Mouse (Mus musculus) adrenal gland, postnatal 4 days (tissue): Measurements from ENCODE around the gene Hist1h3e. TPM values are rescaled to one million over a fixed set of nuclear protein-coding genes. Genes with fewer than 3 reads are reported as not detected.
A peak's percentile ranks its signal among the peaks of the same experiment; 100 is the strongest.
"Not testable (repeated sequence)": the region's sequence is repeated elsewhere in the genome, so short reads cannot be mapped to it uniquely, and the experiment has no call there.

ENCODE experiments used
- DNase-seq, 2 experiments: peaks; one replicate each; pipeline ENCODE4 v3.0.0; 2021 to 2022; ENCODE audit warnings: low spot score in 2 of 2, mixed read lengths in 2 of 2
- total RNA-seq, 2 experiments: library from RNA; stranded (reverse); gene quantifications; 2 replicates each; pipeline ENCODE4 v1.2.3; 2021

Gene Hist1h3e
- total RNA-seq, 2 experiments from 2014 or later = 399 to 448 TPM

DNA sequence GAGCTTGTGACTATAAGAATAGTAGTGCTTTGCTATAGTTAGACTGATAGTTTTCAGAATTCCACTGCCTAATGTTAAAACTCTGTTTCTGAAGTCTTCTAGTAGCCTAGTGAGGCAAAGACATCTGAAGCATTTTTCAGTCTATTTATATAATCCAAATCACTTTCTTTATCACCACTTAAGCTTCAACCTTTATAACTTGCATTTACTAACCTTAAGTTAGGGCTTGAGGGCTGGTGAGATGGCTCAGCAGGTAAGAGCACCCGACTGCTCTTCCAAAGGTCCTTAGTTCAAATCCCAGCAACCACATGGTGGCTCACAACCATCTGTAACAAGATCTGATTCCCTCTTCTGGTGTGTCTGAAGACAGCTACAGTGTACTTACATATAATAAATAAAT lies 22.3 kb downstream of the Hist1h3e start:
- DNase-seq = not testable (repeated sequence)

DNA sequence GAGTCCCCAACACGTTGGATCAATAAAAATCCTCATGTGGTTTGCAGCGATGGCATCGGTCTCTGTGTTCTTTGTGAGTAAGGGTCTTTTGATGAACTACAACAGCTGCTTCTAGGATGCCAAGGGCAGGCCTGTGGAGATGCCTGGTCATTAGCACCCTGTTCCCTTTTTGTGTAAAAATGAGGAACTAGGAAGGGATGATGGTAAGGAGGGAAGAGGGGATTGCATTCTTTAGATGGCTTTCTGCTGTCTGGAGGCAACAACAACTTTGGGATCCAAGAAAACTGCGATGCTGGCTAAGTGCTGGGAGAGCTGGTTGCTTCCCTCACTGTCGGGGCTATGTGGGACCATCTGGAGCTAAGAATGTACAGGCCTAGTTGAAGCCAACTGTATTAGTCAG lies 23.9 kb downstream of the Hist1h3e start:
- no peak for DNase-seq

DNA sequence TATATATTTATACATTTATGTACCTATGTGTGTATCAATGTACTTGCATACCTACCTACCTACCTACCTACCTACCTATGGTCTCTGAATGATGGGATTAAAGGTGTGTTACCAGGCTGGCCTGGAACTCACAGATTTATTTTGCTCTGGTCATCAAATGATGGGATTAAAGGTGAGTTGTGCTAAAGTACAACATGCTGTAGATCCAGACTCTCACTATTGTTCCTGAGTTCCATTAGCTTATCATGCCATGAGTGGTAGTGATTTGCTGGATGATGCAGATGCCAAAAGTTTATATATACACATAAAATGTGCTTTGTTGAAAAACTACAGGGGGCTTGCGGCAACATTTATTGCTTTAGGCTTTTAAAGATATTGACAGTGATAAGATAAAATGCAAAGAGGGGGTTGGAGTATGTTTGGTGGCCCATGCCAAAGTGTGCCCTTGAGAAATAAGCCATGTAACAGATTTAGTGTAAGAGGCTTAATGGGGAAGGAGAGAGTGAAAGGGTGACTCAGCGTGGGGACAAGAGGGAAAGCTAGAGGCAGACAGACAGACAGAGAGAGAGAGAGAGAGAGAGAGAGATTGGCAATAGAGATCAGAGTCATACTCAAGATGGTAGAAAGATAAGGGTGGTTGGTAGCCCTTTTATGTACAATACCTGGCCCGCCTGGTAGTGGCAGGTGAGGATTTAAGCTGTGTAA lies 25.0 kb downstream of the Hist1h3e start:
- DNase-seq = no peak

DNA sequence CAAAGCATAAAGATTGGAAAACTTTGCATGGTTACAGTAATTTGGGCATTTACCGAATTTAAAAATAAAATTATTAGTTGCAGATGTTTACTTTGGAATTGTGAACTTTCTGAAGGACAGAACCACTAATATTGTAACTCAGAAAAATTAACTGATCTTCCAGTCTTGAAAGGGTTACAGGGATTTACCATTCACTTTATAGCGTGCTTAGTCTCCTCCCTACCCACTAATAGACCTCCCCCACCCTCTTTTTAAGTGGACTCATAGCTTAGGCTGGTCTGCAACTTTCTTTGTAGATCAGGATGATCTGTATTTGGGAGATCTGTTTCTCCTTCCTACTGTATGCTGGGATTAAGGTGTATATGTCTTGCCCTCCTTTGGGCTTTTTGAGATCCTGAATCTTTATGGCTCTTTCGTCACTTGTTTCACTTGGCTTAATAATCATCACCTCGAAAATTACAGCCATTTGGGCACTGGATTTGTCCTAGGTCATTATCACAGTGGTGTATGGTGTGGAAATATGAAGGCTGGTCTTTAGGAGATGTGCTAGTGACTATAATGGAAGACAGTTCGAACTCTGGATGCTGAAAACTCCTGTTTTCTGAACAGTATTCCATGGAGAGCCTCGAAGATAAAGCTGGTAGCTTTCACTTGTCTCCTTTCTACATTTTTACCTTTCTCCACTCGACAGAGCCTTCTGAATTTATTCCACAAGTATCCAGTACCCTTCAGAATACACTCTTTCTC lies 25.9 kb downstream of the Hist1h3e start:
- no peak for DNase-seq

DNA sequence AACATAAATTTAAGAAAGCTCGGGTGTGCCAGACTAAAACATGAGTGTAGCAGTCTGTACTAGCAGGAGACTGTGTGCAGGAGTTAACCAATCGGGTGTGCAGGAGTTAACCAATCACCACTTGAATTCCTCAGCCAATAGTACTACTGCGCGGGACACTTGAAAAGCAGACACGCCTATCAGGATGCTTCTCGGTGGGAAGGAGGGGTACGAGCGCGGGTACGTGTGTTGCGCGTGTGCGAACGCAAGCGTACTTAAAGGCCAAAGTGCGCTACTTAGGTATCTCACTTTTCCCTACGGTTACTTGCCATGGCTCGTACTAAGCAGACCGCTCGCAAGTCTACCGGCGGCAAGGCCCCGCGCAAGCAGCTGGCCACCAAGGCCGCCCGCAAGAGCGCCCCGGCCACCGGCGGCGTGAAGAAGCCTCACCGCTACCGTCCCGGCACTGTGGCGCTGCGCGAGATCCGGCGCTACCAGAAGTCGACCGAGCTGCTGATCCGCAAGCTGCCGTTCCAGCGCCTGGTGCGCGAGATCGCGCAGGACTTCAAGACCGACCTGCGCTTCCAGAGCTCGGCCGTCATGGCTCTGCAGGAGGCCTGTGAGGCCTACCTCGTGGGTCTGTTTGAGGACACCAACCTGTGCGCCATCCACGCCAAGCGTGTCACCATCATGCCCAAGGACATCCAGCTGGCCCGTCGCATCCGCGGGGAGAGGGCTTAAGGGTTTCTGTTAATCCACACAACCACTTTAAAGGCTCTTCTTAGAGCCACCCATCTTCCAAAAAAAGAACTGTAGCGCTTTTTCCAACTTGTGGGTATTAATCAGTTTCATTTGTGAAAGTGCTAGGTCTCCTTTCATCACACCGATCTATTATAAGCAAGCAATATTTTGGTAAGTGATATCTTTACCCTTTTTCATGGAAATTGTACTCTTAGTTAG lies 26.8 kb downstream of the Hist1h3e start, which contains the start of gene Hist1h3g:
Hist1h3g (plus strand) TSS at position 286 of the 939 bp plus-strand sequence.
- DNase-seq = peak; percentile 69 to 76

DNA sequence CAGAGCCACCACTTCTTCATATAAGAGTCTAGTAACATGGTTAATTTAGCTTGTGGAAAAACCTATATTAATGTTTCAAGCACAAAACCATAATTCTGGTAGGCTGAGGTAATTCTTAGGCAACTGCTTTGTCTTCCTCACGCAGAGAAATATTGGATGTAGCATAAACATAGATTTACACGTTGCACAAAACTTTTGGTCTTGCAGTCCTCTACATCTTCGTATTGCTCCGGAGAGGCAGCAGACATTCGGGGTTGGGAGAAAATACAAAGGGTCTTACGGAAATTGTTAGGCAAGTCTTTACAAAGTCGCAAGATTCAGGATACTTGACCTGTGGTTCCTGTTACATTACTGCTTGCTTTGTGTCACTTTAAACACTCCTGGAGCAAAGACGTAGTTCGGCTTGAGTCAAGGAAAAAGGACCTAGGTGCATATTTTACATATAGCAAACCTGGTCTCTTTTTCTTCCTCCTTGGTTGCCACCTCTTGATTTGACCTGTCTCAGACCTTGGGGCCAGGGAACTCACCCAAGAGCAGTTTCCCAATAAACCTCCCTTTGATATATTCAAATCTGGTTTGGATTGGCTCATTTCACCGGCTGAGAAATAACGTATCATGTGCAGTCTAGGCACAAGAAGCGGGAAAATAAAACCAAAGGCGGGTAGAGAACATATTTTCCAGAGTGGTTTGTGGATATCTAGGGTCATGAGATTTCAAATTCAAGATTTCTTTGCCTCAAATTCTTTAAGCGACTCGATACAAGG lies 27.6 kb downstream of the Hist1h3e start:
- DNase-seq = no peak

DNA sequence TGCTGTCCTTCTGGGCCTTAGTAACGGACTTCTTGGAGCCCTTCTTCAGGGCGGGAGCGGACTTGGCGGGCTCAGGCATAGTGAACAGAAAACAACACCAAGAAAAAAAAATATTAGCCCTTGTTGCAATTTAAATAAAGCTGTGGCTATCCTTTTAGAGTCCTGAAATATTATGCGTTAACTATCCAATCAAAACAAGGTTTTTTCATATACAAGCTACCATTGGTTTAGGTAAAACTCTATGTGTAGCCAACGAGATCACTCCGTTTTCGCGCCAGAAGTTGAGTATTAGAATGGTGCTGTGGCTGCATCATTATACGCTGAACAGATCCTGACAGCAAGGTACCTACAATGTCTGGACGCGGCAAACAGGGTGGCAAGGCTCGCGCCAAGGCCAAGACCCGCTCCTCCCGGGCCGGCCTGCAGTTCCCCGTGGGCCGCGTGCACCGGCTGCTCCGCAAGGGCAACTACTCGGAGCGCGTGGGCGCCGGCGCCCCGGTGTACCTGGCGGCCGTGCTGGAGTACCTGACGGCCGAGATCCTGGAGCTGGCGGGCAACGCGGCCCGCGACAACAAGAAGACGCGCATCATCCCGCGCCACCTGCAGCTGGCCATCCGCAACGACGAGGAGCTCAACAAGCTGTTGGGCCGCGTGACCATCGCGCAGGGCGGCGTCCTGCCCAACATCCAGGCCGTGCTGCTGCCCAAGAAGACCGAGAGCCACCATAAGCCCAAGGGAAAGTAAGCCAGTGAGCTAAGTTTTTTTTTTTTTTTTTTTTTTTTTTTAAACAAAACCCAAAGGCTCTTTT lies 28.4 kb downstream of the Hist1h3e start, which contains the start of gene Hist1h2af:
Hist1h2af (plus strand) TSS at position 347 of the 808 bp plus-strand sequence.
- DNase-seq = peak in 1 of 2 experiments; percentile 45

DNA sequence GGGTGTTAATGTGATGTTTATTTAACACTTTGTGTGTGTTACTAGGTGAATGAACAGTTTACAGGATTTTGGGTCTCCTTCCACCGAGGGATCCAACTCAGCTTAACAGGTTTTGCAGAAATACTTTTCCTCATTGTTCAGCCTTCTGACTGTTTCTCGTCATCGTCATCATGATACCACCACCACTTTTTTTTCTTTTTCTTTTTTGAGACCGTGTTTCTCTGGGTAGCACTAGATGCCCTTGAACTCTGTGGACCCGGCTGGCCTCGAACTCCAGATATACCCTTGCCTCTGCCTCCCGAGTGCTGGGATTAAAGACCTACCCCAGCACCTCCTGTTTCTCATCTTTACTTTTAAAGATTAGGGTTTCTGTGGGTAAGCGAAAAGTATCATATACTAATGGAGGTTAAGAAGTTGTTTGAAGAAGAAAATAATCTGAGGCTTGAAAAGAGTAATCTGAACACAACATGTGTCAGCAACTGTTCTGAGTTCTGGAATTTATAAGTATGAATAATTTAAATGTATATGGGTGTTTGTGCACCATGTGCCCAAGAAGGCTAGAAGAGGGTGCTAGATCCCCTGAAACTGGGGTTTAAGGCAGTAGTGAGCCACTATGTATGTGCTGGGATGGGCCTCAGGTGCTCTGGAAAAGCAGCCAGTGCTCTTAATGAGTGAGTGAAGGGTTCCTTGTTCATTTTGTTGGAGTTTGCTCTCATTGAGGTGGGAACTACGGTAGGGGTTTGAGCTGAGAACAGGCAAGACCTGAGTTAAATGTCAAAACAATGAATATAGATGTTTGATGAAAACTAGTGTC lies 29.7 kb downstream of the Hist1h3e start:
- DNase-seq = no peak

DNA sequence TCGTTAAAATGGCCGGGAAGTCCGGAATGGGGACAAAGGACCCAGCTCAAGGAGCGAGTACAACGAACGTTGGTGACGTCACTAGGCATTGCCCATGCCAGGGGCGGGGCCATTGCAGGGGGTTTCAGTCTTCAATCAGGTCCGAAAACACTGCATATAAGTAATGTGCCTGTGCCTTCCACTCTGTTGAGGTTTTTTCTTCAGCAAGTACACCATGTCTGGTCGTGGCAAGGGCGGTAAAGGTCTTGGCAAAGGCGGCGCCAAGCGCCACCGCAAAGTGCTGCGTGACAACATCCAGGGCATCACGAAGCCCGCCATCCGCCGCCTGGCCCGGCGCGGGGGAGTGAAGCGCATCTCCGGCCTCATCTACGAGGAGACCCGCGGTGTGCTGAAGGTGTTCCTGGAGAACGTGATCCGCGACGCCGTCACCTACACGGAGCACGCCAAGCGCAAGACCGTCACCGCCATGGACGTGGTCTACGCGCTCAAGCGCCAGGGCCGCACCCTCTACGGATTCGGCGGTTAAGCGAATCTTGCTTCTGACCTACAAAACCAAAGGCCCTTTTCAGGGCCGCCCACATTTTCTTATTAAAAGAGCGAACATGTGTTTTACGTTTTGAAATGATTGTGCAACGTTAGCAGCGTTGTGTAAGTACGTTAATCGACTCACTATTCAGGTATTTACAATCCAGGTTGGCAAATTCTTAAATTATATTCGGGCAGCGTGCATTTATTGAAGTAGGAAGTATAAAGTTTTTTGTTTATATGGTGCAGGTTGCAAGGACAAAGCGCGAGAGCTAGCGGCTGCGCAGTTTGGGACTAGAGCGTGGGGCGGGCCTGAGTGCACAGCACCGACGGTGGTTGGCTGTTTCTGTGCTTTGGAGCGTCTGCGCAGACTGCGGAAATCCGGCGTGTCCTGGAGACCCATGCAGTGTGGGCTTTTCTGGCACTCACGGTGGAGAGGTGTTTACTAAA lies 31.0 kb downstream of the Hist1h3e start, which contains the start of gene Hist1h4h:
Hist1h4h (plus strand) TSS at position 150 of the 975 bp plus-strand sequence.
- DNase-seq = peak; percentile 80 to 96

DNA sequence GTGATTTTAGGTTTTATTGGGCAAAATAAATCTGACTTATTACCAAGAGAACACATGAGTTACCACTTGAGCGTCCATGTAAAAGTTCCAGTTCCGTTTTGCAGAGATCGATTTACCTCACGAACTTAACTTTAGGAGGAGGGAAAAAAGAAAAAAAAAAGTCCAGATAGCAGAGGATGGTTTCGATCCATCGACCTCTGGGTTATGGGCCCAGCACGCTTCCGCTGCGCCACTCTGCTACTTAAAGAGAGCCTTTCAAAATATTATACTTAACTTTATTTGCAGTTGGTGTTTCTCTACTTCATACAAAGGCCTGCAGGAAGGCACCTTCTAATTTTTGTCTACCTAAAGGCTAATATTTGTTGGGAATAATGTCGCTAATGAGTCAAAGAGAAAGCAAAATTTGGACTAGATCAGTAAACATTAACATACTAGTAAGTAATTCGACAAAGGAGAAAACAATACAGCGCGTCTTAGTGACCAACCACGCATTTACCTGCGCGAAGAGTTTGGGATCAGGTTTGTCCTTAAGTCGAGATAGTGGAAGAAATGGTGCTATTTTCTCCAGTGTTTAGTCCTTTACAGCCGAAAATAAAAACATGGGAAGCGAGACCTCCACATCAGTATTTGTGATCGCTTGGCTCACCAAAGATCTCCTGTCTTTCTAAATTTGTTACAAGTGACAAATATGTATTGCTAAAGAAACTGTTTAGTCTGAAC lies 31.8 kb downstream of the Hist1h3e start:
- peak in 1 of 2 experiments; percentile 30 for DNase-seq

DNA sequence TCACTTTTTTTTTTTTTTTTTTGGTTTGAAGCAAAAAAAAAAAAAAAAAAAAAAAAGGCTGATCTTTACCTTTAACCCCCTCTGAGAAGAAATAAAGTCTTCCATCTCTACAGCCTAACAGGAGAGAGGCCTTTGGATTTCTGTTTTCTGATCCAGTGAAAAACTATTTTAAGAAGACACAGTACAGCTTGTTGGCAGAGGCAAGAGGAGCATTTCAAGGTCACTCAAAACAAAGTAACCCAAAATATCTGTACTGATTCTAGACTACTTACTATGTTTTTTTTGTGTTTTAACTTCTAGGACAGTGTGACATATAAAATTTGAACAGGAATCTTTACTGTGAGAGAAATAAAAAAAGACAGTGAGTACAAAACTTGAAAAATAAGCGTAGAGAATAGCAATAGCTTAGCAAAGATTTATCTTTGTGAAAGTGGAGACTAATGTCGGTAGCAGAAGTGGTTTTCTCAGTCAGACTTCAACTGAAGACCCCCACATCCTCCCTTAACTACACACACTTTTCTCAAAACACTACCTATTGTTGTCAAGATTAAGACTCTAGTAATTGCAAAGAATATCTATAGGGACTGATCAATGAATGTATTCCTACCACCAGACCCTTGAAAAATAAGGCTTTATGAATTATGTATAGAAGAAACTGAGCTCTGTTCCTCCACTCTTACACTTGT lies 32.5 kb downstream of the Hist1h3e start:
- no peak for DNase-seq

DNA sequence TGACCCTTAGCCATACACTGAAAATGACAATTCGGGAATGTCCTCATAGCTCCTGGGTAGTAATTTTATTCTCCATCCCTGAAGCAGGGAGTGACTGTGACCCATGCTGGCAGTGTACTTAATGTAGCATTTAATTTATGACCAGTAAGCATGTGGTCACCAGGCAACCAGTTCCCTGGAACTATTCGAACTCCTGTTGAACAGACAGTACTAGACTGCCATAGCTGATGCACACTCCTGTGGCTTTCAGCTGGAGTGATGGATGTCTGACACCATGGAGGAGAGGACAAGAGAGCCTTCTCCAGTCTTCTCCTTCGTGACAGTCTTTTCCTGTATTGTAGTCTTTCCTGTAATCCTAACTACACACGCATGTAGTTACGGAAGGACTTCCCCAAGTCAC lies 33.2 kb downstream of the Hist1h3e start:
- DNase-seq = no peak

DNA sequence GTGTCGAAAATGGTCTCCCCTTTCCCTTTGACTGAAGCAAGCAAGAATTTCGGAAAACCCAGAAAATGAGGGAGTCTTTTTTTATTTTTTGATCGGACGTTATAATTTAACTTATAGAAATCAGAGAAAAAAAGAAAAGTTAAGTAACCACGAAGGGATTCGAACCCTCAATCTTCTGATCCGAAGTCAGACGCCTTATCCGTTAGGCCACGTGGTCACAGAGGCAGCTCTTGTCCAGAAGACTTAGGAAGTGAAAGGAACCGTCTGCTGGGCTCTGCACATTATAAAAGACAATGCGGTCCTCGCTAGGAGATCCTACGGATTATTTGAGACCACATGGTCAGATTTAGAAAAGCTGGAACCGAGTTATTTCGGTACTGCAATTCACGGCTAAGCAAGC lies 35.9 kb downstream of the Hist1h3e start:
- DNase-seq = peak; percentile 74 to 85

DNA sequence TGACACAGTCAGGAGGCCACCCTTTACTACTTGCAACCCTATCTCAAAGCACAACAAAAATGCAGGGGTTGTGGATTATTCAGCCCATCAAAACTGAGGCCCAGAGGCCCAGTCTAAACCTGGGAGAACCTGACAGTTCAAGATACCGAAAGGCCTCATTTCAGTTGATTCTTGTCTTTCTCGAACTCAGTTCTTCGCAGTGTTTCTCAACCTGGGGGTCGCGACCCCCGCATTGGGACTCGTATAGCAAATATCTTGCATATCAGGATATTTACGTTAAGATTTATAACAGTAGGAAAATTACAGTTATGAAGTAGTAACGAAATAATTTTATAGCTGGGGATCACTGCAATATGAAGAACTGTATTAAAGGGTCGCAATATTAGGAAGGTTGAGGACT lies 36.3 kb downstream of the Hist1h3e start:
- DNase-seq = no peak

DNA sequence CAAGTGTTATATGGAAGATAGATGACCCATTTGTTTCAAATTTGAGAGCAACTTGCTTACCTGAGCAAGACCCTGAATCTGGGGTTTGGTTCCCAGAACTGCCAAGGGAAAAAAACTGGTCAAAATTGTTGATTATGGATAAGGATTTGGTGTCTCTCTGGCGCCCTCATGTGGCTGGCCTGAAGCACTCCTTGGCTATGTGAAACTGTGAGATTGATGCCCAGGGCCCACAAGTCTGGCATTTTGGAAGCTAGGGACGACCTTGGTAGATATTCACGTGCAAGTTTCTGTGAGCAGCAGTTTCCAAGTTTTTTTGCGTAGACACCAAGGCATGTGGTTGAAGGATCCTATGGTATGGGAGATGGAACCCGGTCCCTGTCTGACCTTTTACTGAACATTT lies 37.5 kb downstream of the Hist1h3e start:
- DNase-seq = peak in 1 of 2 experiments; percentile 62

DNA sequence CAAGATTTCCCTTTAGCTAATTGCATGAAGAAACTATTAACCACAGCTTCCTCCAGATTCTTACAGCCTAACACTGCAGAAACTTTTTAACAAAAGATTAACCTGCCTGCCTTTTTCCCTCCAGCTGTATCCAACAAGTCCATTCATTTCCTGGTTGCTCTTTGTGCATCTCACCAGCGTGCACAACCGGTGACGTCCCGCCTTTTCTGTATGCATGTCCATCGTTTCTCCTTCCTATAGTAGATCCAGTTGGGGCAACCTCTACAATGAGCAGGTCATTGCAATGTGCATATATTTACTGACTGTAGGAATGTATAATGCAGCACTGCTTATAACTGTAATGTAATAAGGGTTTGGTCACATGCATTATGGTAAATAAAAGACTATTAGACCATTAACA lies 38.2 kb downstream of the Hist1h3e start:
- no peak for DNase-seq
